Mouse (Mus musculus) midbrain, embryonic 15.5 days (tissue): ENCODE results near the gene Zfp668. TPM values are rescaled to one million over a fixed set of nuclear protein-coding genes. Genes with fewer than 3 reads are reported as not detected.
"Not testable (repeated sequence)": the region's sequence is repeated elsewhere in the genome, so short reads cannot be mapped to it uniquely, and the experiment has no call there.

ENCODE experiments used
- ATAC-seq: fragments of 200-750 bp; cut with Nextera tagmentation; replicated peaks from 2 replicates; pipeline ENCODE4 v1.8.0; 2017; ENCODE audit warnings: moderate TSS enrichment
- H3K27ac ChIP-seq: fragments of 300-500 bp; sonication (generic); 2 replicates; pipeline ENCODE4 v1.5.1; 2015; ENCODE audit warnings: mild to moderate bottlenecking, inconsistent platforms
- H3K27me3 ChIP-seq: fragments of 300-500 bp; sonication (generic); replicated peaks from 2 replicates; pipeline ENCODE4 v1.6.1; 2015; ENCODE audit warnings: inconsistent platforms
- H3K36me3 ChIP-seq: fragments of 300-500 bp; sonication (generic); replicated peaks from 2 replicates; pipeline ENCODE4 v1.6.1; 2015; ENCODE audit warnings: inconsistent platforms
- H3K4me1 ChIP-seq: fragments of 300-500 bp; sonication (generic); 2 replicates; pipeline ENCODE4 v1.6.1; 2015; ENCODE audit warnings: inconsistent platforms
- H3K4me2 ChIP-seq: fragments of 300-500 bp; sonication (generic); 2 replicates; pipeline ENCODE4 v1.6.1; 2015; ENCODE audit warnings: inconsistent platforms, mild to moderate bottlenecking, moderate library complexity
- H3K4me3 ChIP-seq: fragments of 300-500 bp; sonication (generic); 2 replicates; pipeline ENCODE4 v1.5.1; 2015; ENCODE audit warnings: mild to moderate bottlenecking, inconsistent platforms
- H3K9ac ChIP-seq: fragments of 300-500 bp; sonication (generic); 2 replicates; pipeline ENCODE4 v1.6.1; 2015; ENCODE audit warnings: mild to moderate bottlenecking, inconsistent platforms
- H3K9me3 ChIP-seq: fragments of 300-500 bp; sonication (generic); 2 replicates; pipeline ENCODE4 v1.6.1; 2016; ENCODE audit warnings: inconsistent platforms
- WGBS: fragments of 180-500 bp; shearing (Covaris S2); methylation state at CpG from one replicate; pipeline ENCODE4 v1.1.7; 2015; ENCODE audit warnings: mixed read lengths; 5-methylcytosine and 5-hydroxymethylcytosine counted together
- polyA plus RNA-seq: library from polyadenylated mRNA; unstranded; fragments of >200 nt; fragmentation: Nextera tagmentation; extraction: Ambion mirVana; gene quantifications from 2 replicates; pipeline ENCODE4 v1.2.1, GENCODE M21; 2015

Gene Zfp668
- polyA plus RNA-seq, 1 experiment from 2014 or later, result 48.1 TPM

GRCm38 (mm10) chr7:127907939-127908338, 31.3 kb upstream of the Zfp668 start:
- Histone ChIP-seq H3K36me3 (peaks cover 26% of the 10 kb centered on the region; the same call in 1 of the 2 replicates), H3K4me1 (peaks cover 20% of the 10 kb centered on the region), H3K4me3 (no peak overlapping the region), H3K4me2 (no peak overlapping the region), H3K9ac (no peak overlapping the region), H3K9me3 (no peaks in the 10 kb centered on the region), H3K27ac (no peak overlapping the region), H3K27me3 (no peaks in the 10 kb centered on the region)
- WGBS, result 92% methylated on average over 12 of the region's 12 CpGs
- no peak for ATAC-seq

DNA sequence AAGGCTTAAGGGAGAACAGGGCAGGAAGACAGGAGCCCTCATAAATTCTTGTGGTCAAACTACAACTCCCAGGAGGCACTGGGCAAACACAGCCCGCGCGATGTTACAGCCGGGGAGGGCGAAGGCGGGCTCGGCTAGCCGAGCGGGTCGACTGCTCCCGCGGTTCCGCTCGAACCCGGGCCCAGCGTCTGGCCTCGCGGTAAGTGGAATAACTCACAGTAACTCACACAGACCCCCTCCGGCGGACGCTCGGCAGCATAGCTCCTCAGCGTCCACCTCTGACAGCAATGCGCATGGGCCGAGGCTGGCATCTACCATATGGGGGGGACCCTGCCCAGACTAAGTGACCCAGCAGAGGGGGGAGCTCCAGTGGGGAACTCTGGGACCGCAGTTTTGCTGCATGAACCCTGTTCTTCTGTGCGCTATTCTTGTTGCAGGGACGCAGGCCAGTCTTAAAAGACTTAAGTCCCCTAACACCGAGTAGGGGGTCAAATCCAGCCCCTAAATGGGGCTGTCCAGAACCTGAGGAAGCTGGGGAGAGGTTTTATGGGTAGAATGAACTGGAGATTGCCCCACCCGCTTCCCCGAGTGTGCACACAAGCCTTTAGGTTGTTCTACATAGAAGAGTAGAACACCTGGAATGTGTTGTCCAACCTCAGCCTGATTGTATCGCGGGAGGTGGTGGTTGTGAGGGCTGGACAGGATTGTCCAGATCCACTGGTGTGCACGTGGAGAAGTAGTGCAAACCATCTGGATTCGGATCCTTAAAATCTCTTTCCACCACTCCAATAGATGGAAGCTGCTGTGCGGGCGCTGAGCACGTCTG, 27.6 kb upstream of the Zfp668 start, which contains the start of gene Bckdk:
Gene Bckdk (plus strand): TSS at position 112 of the 826 bp plus-strand sequence.
- WGBS, result 7% methylated on average over 38 of the region's 38 CpGs
- Histone ChIP-seq H3K27me3 (no peaks in the 10 kb centered on the region), H3K9me3 (no peaks in the 10 kb centered on the region), H3K27ac (peak within 1 kb of the TSS; percentile 86), H3K4me3 (peak within 1 kb of the TSS; percentile 66), H3K36me3 (peaks cover 25% of the 10 kb centered on the region; the same call in 1 of the 2 replicates), H3K9ac (peak within 1 kb of the TSS; percentile 68), H3K4me1 (peaks cover 14% of the 10 kb centered on the region), H3K4me2 (peak within 1 kb of the TSS; percentile 73)
- ATAC-seq, result peak; percentile 94

- ATAC-seq, result no peak
- Histone ChIP-seq H3K4me1 (peaks cover 14% of the 10 kb centered on the region), H3K27ac (no peak overlapping the region), H3K9ac (no peak overlapping the region), H3K9me3 (no peaks in the 10 kb centered on the region), H3K36me3 (0 out of 2 replicates have a peak, but pooled peaks cover under 1% of the 10 kb centered on the region), H3K27me3 (0 out of 2 replicates have a peak, but pooled peaks cover 2% of the 10 kb centered on the region), H3K4me2 (no peak overlapping the region), H3K4me3 (no peak overlapping the region)
- 93% methylated on average over 2 of the region's 2 CpGs for WGBS
These were observed 25.1 kb upstream of the Zfp668 start for GRCm38 (mm10) chr7:127901772-127902171.

DNA sequence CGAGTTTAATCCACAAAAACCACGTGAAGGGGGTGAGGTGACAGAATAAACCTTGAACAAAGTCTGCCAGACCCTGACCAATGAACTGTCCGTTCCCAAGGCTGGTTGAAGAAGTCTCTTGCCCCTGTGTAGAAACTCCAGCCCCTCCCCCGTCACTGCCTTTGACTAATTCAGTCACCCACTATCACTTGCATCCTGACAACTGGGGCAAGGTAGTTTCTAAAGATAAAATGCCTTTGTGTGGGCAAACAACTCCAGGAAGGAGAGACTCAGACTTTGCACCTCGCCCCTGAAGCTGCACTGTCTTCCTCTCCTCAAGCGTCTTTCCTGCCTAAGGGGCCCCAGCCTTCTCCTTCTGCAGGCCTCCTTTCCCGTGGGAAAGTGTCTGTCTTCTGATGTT, 23.4 kb upstream of the Zfp668 start:
- H3K4me3 ChIP-seq, result no peak overlapping the region
- no peaks in the 10 kb centered on the region for H3K9me3 ChIP-seq
- WGBS, result 46% methylated on average over 7 of the region's 7 CpGs
- H3K4me1 ChIP-seq, result peaks cover 9% of the 10 kb centered on the region
- no peak overlapping the region for H3K4me2 ChIP-seq
- no peak for ATAC-seq
- H3K27ac ChIP-seq, result no peak overlapping the region
- H3K27me3 ChIP-seq, result 0 out of 2 replicates have a peak, but pooled peaks cover 2% of the 10 kb centered on the region
- no peaks in the 10 kb centered on the region for H3K36me3 ChIP-seq
- H3K9ac ChIP-seq, result no peak overlapping the region

- H3K27ac ChIP-seq, result no peak overlapping the region
- H3K9me3 ChIP-seq, result no peaks in the 10 kb centered on the region
- H3K4me3 ChIP-seq, result no peak overlapping the region
- H3K4me1 ChIP-seq, result peaks cover 11% of the 10 kb centered on the region
- 0 out of 2 replicates have a peak, but pooled peaks cover 2% of the 10 kb centered on the region for H3K27me3 ChIP-seq
- H3K4me2 ChIP-seq, result no peak overlapping the region
- WGBS, result 41% methylated on average over 10 of the region's 10 CpGs
- no peaks in the 10 kb centered on the region; the same call in 1 of the 2 replicates for H3K36me3 ChIP-seq
- no peak overlapping the region for H3K9ac ChIP-seq
- no peak for ATAC-seq
These were observed 21.7 kb upstream of the Zfp668 start for GRCm38 (mm10) chr7:127898179-127898956.

DNA sequence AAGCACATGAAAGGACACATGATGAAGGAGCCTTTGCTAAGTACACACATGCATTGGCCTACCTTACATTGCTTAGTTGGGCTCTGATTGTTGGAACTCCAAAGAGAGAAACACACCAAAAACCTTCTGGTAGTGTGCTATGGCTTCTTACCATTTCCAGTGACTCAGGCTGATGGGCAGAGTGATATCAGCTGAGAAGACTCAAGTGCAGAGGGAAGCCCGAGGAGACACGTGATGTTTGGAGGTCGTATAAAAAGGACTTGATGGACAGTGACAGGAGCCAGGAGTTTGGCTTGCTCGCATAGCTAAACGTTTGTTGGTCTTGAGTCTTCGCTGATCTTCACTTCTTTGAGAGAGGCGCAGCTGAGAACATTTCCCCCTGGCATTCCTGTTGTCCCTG, 20.9 kb upstream of the Zfp668 start:
- Histone ChIP-seq H3K27ac (no peak overlapping the region), H3K4me1 (peaks cover 11% of the 10 kb centered on the region), H3K27me3 (0 out of 2 replicates have a peak, but pooled peaks cover 2% of the 10 kb centered on the region), H3K4me2 (no peak overlapping the region), H3K9me3 (no peaks in the 10 kb centered on the region), H3K9ac (no peak overlapping the region), H3K36me3 (no peaks in the 10 kb centered on the region; the same call in 1 of the 2 replicates), H3K4me3 (no peak overlapping the region)
- 90% methylated on average over 7 of the region's 7 CpGs for WGBS
- no peak for ATAC-seq

GRCm38 (mm10) chr7:127896384-127896783, 19.8 kb upstream of the Zfp668 start:
- 58% methylated on average over 13 of the region's 13 CpGs for WGBS
- Histone ChIP-seq H3K27ac (no peak overlapping the region), H3K27me3 (0 out of 2 replicates have a peak, but pooled peaks cover 2% of the 10 kb centered on the region), H3K4me1 (peaks cover 11% of the 10 kb centered on the region), H3K9me3 (no peaks in the 10 kb centered on the region), H3K4me2 (no peak overlapping the region), H3K4me3 (no peak overlapping the region), H3K36me3 (no peaks in the 10 kb centered on the region; the same call in 1 of the 2 replicates), H3K9ac (no peak overlapping the region)
- no peak for ATAC-seq

DNA sequence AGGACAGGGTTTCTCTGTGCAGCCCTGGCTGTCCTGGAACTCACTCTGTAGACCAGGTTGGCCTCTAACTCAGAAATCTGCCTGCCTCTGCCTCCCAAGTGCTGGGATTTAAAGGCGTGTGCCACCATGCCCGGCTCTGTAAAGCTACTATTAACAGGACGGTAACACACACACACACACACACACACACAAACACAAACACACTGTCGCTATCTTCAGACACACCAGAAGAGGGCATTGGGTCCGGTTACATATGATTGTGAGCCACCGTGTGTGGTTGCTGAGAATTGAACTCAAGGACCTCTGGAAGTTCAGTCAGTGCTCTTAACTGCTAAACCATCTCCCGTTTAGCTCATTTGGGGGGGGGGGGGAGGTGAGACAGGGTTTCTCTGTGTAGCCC, 19.3 kb upstream of the Zfp668 start:
- Histone ChIP-seq H3K4me1 (peaks cover 11% of the 10 kb centered on the region), H3K4me3 (peak overlapping the region; percentile 52), H3K4me2 (peak overlapping the region; percentile 58; the same call in 1 of the 2 replicates), H3K27ac (peak overlapping the region; percentile 26; the same call in 1 of the 2 replicates)
- not testable (repeated sequence) for H3K9ac ChIP-seq, H3K27me3 ChIP-seq, H3K36me3 ChIP-seq, H3K9me3 ChIP-seq
- 70% methylated on average over 7 of the region's 7 CpGs for WGBS
- peak; percentile 48 for ATAC-seq

DNA sequence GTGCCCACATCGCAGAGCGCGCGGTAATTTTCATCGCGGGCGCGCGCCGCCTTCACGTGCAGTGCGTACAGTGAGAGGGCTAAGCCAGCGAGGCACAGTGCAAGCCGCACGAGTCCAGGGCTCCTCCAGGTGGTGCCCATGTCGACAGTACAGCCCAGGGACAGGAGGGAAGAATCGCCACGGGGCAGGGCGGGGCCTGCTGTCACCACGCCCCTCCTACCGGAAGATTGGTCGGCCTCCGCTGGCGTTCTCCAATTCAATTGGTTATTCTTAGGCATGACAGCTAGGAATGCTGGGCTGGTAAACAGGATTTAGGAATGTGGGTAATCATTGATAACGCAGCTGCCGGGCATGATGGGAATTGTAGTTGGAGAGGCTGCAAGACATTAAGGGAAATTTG, 18.8 kb upstream of the Zfp668 start, which contains the start of the genes Gm21974 and Vkorc1:
Gene Gm21974 (minus strand): TSS at position 13 of the 400 bp plus-strand sequence.
Gene Vkorc1 (minus strand): TSS at position 176 of the 400 bp plus-strand sequence.
- Histone ChIP-seq H3K4me1 (peaks cover 11% of the 10 kb centered on the region), H3K9me3 (no peaks in the 10 kb centered on the region), H3K9ac (peak within 1 kb of the TSS; percentile 51), H3K4me2 (peak within 1 kb of the TSS; percentile 58), H3K27ac (peak within 1 kb of the TSS; percentile 70), H3K4me3 (peak within 1 kb of the TSS; percentile 52), H3K36me3 (no peaks in the 10 kb centered on the region; the same call in 1 of the 2 replicates), H3K27me3 (0 out of 2 replicates have a peak, but pooled peaks cover 2% of the 10 kb centered on the region)
- WGBS, result 0% methylated on average over 26 of the region's 26 CpGs
- ATAC-seq, result peak; percentile 96

DNA sequence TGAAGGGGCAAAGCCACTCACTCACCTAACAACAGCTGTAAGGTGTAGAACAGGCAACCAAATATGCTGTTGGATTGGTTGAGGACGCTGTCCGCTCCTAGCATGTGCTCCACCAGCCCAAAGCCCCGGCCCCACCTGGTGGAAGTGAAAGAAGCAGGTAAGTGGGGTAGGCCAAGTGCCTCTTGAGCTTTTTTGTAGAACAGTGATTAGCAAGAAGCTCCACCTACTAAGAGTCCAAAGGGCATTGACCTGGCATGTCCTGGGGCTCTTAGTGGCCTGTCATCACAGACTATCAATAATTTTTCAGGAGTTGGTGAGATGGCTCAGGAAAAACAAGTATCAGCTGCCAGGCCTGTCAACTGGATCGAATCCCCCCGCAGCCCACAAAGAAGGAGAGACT, 17.9 kb upstream of the Zfp668 start:
- no peak for ATAC-seq
- Histone ChIP-seq H3K27ac (no peak overlapping the region), H3K27me3 (0 out of 2 replicates have a peak, but pooled peaks cover 2% of the 10 kb centered on the region), H3K9me3 (no peaks in the 10 kb centered on the region), H3K4me2 (peak overlapping the region; percentile 58), H3K36me3 (no peaks in the 10 kb centered on the region; the same call in 1 of the 2 replicates), H3K4me1 (peaks cover 11% of the 10 kb centered on the region), H3K4me3 (peak overlapping the region; percentile 52), H3K9ac (peak overlapping the region; percentile 51; the same call in 1 of the 2 replicates)
- WGBS, result 81% methylated on average over 5 of the region's 5 CpGs

DNA sequence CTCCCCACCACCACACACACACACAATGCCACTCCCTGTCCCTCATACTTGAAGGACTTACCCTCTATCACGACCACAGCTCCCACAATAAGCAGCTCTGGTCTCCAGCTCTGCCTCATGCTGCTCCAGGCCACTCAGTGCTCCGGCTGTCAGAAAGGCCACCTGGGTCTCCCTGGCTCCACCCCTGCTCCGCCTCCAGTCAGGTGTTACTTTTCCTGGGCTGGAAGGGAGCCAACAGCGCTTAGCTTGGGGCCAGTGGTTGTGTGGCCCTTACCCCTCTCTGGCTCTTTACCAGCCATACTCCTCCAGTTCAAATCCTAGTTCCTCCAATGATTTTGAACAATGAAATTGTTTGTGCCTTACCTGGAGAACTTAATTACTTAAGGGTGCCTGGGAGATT, 14.2 kb upstream of the Zfp668 start, which contains the start of gene Prss53:
Gene Prss53 (minus strand): TSS at position 173 of the 400 bp plus-strand sequence.
- Histone ChIP-seq H3K9me3 (no peaks in the 10 kb centered on the region), H3K4me2 (no peak within 1 kb of the TSS), H3K4me3 (no peak within 1 kb of the TSS), H3K9ac (no peak within 1 kb of the TSS), H3K27me3 (no peaks in the 10 kb centered on the region), H3K27ac (no peak within 1 kb of the TSS), H3K4me1 (peaks cover 11% of the 10 kb centered on the region), H3K36me3 (peaks cover 30% of the 10 kb centered on the region)
- no peak for ATAC-seq
- whole genome bisulfite sequencing, result 47% methylated on average over 4 of the region's 4 CpGs

GRCm38 (mm10) chr7:127888821-127889220, 12.2 kb upstream of the Zfp668 start:
- Histone ChIP-seq H3K36me3 (peaks cover 46% of the 10 kb centered on the region), H3K27me3 (no peaks in the 10 kb centered on the region), H3K9me3 (no peaks in the 10 kb centered on the region), H3K27ac (no peak overlapping the region), H3K9ac (no peak overlapping the region), H3K4me1 (peaks cover 16% of the 10 kb centered on the region), H3K4me3 (no peak overlapping the region), H3K4me2 (no peak overlapping the region)
- ATAC-seq, result no peak
- WGBS, result 84% methylated on average over 3 of the region's 3 CpGs
